8 mouse cellular contexts compared by ENCODE assay signal in the genomic region with DNA sequence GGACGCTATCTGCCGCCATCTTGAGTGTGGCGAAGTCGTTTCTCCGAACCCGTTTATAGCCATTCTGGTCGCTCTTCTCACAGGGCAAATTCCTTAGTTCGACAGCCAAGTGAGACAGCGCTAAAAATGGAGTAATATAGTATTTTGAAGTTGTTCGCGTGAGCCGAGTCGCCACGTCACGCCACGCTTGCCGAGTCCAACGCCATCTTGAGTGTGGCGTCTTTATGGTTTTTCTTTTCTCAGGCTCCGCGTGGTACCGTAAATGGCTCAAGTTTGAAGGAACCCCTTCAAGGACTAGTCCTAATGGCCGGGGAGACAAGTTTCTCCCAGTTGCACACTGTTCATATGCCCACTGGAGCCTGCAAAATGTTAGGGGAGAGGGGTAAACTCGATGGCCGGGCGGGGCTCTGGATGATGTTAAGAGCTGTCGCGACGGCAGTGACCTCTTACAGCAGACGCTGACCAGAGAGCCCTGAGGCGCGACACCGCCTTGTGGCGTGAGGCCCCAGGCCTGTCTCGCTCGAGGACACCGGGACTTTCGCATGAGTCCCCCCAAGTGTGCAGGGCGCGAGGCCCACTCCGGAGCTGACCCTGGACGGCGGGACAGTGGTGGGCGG. TPM values are rescaled to one million over a fixed set of nuclear protein-coding genes. Genes with fewer than 3 reads are reported as not detected.
DNase-seq lines count a peak whose midpoint lies in the region; ATAC-seq and TF ChIP-seq lines count a peak whose summit lies in the region.

No protein-coding gene starts in this region.

- peak; percentile 10 for ATAC-seq in inflammation-experienced regulatory T-cells, adult 6 months
- ATAC-seq in limb, embryonic 12.5 days (ENCODE audit: insufficient number of reproducible peaks, insufficient read depth, low FRiP score, low TSS enrichment, low read depth) = peak; percentile 2; the same call in 1 of the 2 replicates
- peak; percentile 7 for ATAC-seq in midbrain, embryonic 12.5 days (ENCODE audit: low FRiP score, low read depth)
- ATAC-seq in stomach, embryonic 15.5 days (ENCODE audit: insufficient read depth, low FRiP score, low read depth) = no peak; the same call in 1 of the 2 replicates

- peak overlapping the region; percentile 68 for H3K4me3 ChIP-seq in brown adipose tissue, adult 24 weeks (ENCODE audit: insufficient read depth, low read depth, low read length)
- peak overlapping the region; percentile 95 for H3K4me3 ChIP-seq in gastrocnemius, adult 2 months
- H3K4me3 ChIP-seq in limb, embryonic 12.5 days (replicated peaks) = peak overlapping the region; percentile 99
- peak overlapping the region; percentile 100 for H3K4me3 ChIP-seq in midbrain, embryonic 12.5 days
- H3K4me3 ChIP-seq in stomach, embryonic 15.5 days (replicated peaks) = peak overlapping the region; percentile 89

- H3K4me1 ChIP-seq in brown adipose tissue, adult 24 weeks (ENCODE audit: control insufficient read depth, insufficient read depth, insufficient read length, low read length) = no peaks in the 10 kb centered on the region
- H3K4me1 ChIP-seq in limb, embryonic 12.5 days (replicated peaks) = peaks cover 30% of the 10 kb centered on the region
- peaks cover 31% of the 10 kb centered on the region for H3K4me1 ChIP-seq in midbrain, embryonic 12.5 days
- H3K4me1 ChIP-seq in stomach, embryonic 15.5 days = peaks cover 23% of the 10 kb centered on the region

- no peaks in the 10 kb centered on the region for H3K27me3 ChIP-seq in limb, embryonic 12.5 days
- H3K27me3 ChIP-seq in midbrain, embryonic 12.5 days = no peaks in the 10 kb centered on the region
- H3K27me3 ChIP-seq in stomach, embryonic 15.5 days (replicated peaks) = no peaks in the 10 kb centered on the region

- under 1% methylated on average over 43 of the region's 44 CpGs for WGBS in limb, embryonic 12.5 days
- WGBS in midbrain, embryonic 12.5 days = 1% methylated on average over 44 of the region's 44 CpGs
- WGBS in stomach, embryonic 15.5 days = under 1% methylated on average over 43 of the region's 44 CpGs

- H3K27ac ChIP-seq in brown adipose tissue, adult 24 weeks (replicated peaks; ENCODE audit: low read depth, low read length) = peak overlapping the region; percentile 99
- peak overlapping the region; percentile 99 for H3K27ac ChIP-seq in gastrocnemius, adult 2 months
- peak overlapping the region; percentile 100 for H3K27ac ChIP-seq in limb, embryonic 12.5 days
- peak overlapping the region; percentile 99 for H3K27ac ChIP-seq in midbrain, embryonic 12.5 days (replicated peaks)
- H3K27ac ChIP-seq in stomach, embryonic 15.5 days = peak overlapping the region; percentile 100

- intact Hi-C loops in left cerebral cortex, postnatal 4 days (cut with DNase I) = loop anchor here (5.0 kb wide), 1 partner anchor 38 kb away; no protein-coding TSS in a partner anchor
- intact Hi-C loops in gastrocnemius, adult 2 months (cut with DNase I) = loop anchor here (1.0 kb wide), 1 partner anchor 38 kb away; no protein-coding TSS in a partner anchor

- H3K36me3 ChIP-seq in limb, embryonic 12.5 days = peaks cover 23% of the 10 kb centered on the region
- H3K36me3 ChIP-seq in midbrain, embryonic 12.5 days = peaks cover 14% of the 10 kb centered on the region
- peaks cover under 1% of the 10 kb centered on the region; the same call in 1 of the 2 replicates for H3K36me3 ChIP-seq in stomach, embryonic 15.5 days

- H3K9ac ChIP-seq in limb, embryonic 12.5 days (replicated peaks) = peak overlapping the region; percentile 96
- H3K9ac ChIP-seq in midbrain, embryonic 12.5 days (replicated peaks) = peak overlapping the region; percentile 90
- H3K9ac ChIP-seq in stomach, embryonic 15.5 days = peak overlapping the region; percentile 77

- TF ChIP-seq CTCF in gastrocnemius, adult 2 months (IDR thresholded peaks at IDR 0.05) = no peak

- no peaks in the 10 kb centered on the region for H3K9me3 ChIP-seq in limb, embryonic 12.5 days
- no peaks in the 10 kb centered on the region for H3K9me3 ChIP-seq in midbrain, embryonic 12.5 days
- no peaks in the 10 kb centered on the region for H3K9me3 ChIP-seq in stomach, embryonic 15.5 days

- peak overlapping the region; percentile 82 for H3K4me2 ChIP-seq in limb, embryonic 12.5 days
- H3K4me2 ChIP-seq in midbrain, embryonic 12.5 days (replicated peaks) = peak overlapping the region; percentile 79
- peak overlapping the region; percentile 94 for H3K4me2 ChIP-seq in stomach, embryonic 15.5 days

- DNase-seq in left cerebral cortex, adult 18-20 months (ENCODE audit: low spot score in 2 of 2) = peak; percentile 52 to 65
- DNase-seq in left cerebral cortex, postnatal 4 days = no peak
- DNase-seq in gastrocnemius, adult 2 months = no peak

RNA-seq across cellular contexts. Expression of gene Ptma, which starts 0.9 kb away (rescaled TPM):
- total RNA-seq in left cerebral cortex, adult 18-20 months (2021) = 100 to 1,000 TPM; 356 to 357 TPM
- 1,000 to 10,000 TPM; 1,018 to 1,064 TPM for total RNA-seq in left cerebral cortex, postnatal 4 days (2021)
- polyA plus RNA-seq in brown adipose tissue, adult 24 weeks (2012; ENCODE audit: insufficient read depth, insufficient read length, missing spikeins) = 280 and 322 TPM in 2 replicates
- total RNA-seq in gastrocnemius, adult 2 months (2021) = 100 to 1,000 TPM in 1 of 2 experiments, 10 to 100 TPM in 1; 58.5 to 108 TPM
- polyA plus RNA-seq in inflammation-experienced regulatory T-cells, adult 6 months (2017; shearing (Covaris generic)) = 1,000 to 10,000 TPM; 2,583 to 3,807 (median 2,925) TPM
- 3,930 and 4,018 TPM in 2 replicates for polyA plus RNA-seq in limb, embryonic 12.5 days (2016; fragmentation: Nextera tagmentation; extraction: Ambion mirVana)
- 2,626 and 2,824 TPM in 2 replicates for polyA plus RNA-seq in midbrain, embryonic 12.5 days (2016; fragmentation: Nextera tagmentation; extraction: Ambion mirVana)
- 2,449 and 2,521 TPM in 2 replicates for polyA plus RNA-seq in stomach, embryonic 15.5 days (2015; fragmentation: Nextera tagmentation; extraction: Ambion mirVana)

RNA-seq across cellular contexts. Expression of gene Pde6d, which starts 56.8 kb away (rescaled TPM):
- 10 to 100 TPM; 50.6 to 51.6 TPM for total RNA-seq in left cerebral cortex, adult 18-20 months (2021)
- 10 to 100 TPM; 74.4 to 74.5 TPM for total RNA-seq in left cerebral cortex, postnatal 4 days (2021)
- polyA plus RNA-seq in brown adipose tissue, adult 24 weeks (2012; ENCODE audit: insufficient read depth, insufficient read length, missing spikeins) = 21.7 and 24.3 TPM in 2 replicates
- 10 to 100 TPM; 24.3 to 30.3 TPM for total RNA-seq in gastrocnemius, adult 2 months (2021)
- polyA plus RNA-seq in inflammation-experienced regulatory T-cells, adult 6 months (2017; shearing (Covaris generic)) = 10 to 100 TPM; 17.7 to 21.6 (median 18.1) TPM
- 89.8 and 90.7 TPM in 2 replicates for polyA plus RNA-seq in limb, embryonic 12.5 days (2016; fragmentation: Nextera tagmentation; extraction: Ambion mirVana)
- polyA plus RNA-seq in midbrain, embryonic 12.5 days (2016; fragmentation: Nextera tagmentation; extraction: Ambion mirVana) = 96.6 and 104 TPM in 2 replicates
- polyA plus RNA-seq in stomach, embryonic 15.5 days (2015; fragmentation: Nextera tagmentation; extraction: Ambion mirVana) = 53.7 and 59.4 TPM in 2 replicates

RNA-seq across cellular contexts. Expression of gene Cops7b, which starts 57.1 kb away (rescaled TPM):
- 10 to 100 TPM; 24.1 to 24.2 TPM for total RNA-seq in left cerebral cortex, adult 18-20 months (2021)
- total RNA-seq in left cerebral cortex, postnatal 4 days (2021) = 10 to 100 TPM; 34.2 to 36.5 TPM
- polyA plus RNA-seq in brown adipose tissue, adult 24 weeks (2012; ENCODE audit: insufficient read depth, insufficient read length, missing spikeins) = 6.2 and 7.7 TPM in 2 replicates
- total RNA-seq in gastrocnemius, adult 2 months (2021) = 10 to 100 TPM; 10.2 to 11.0 TPM
- 10 to 100 TPM; 14.5 to 17.0 (median 15.8) TPM for polyA plus RNA-seq in inflammation-experienced regulatory T-cells, adult 6 months (2017; shearing (Covaris generic))
- 57.8 and 59.2 TPM in 2 replicates for polyA plus RNA-seq in limb, embryonic 12.5 days (2016; fragmentation: Nextera tagmentation; extraction: Ambion mirVana)
- 62.4 and 62.6 TPM in 2 replicates for polyA plus RNA-seq in midbrain, embryonic 12.5 days (2016; fragmentation: Nextera tagmentation; extraction: Ambion mirVana)
- 31.7 and 33.8 TPM in 2 replicates for polyA plus RNA-seq in stomach, embryonic 15.5 days (2015; fragmentation: Nextera tagmentation; extraction: Ambion mirVana)

Comparison
In these comparisons a context has a peak if more than half of its experiments do, and no peak if none do; other contexts are left out.
1. DNase-seq: peak in left cerebral cortex, adult 18-20 months (2 of 2); none in left cerebral cortex, postnatal 4 days (single experiment) and gastrocnemius, adult 2 months (single experiment).
2. Peak in every context shown above with its lines, with median percentiles within 50 percentile points of each other: H3K27ac ChIP-seq, H3K4me3 ChIP-seq, H3K4me2 ChIP-seq and H3K9ac ChIP-seq.